Mouse (Mus musculus): ENCODE results near the gene Map3k4.

Gene Map3k4

DNA sequence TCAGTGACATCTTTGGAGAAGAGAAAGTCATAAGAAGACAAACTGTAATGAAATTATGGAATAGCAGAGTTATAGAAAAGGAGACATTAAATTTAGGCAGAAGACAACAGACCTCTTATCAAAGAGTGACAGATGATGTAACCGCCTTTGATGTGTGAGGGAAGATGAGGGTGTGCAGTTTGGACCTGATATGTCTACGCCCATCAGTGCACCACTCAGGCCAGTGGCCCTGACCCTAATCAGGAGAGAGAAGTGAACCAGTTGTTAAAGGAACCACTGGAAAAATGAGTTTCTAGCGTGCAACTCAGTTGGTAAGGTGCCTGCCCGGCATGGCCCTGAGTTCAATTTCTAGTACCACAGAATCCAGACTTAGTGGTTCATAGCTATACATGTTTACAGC is 132.7 kb downstream of the Map3k4 start:
- in situ Hi-C loops (cut with MboI, MseI): no loop called here

DNA sequence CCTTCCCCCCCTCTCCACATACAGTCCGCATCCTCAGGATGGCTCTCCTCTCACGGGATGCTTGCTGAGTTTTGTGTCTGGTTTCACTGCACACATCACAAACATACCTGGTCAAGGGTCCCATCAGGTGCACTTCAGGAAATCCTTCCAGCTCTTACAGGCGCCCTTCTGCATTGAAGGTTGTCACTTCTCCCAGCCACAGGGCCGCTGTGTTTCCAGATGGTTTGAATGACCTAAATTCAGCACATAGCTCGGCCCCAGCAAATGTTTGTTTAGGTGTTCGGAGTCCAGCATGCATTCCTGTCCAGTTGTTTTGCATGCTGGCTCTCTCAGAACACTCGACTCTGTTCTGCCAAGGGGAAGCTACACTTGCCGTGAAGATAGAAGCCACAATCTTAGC is 134.3 kb downstream of the Map3k4 start:
- in situ Hi-C loops (cut with MboI, MseI): no loop called here

DNA sequence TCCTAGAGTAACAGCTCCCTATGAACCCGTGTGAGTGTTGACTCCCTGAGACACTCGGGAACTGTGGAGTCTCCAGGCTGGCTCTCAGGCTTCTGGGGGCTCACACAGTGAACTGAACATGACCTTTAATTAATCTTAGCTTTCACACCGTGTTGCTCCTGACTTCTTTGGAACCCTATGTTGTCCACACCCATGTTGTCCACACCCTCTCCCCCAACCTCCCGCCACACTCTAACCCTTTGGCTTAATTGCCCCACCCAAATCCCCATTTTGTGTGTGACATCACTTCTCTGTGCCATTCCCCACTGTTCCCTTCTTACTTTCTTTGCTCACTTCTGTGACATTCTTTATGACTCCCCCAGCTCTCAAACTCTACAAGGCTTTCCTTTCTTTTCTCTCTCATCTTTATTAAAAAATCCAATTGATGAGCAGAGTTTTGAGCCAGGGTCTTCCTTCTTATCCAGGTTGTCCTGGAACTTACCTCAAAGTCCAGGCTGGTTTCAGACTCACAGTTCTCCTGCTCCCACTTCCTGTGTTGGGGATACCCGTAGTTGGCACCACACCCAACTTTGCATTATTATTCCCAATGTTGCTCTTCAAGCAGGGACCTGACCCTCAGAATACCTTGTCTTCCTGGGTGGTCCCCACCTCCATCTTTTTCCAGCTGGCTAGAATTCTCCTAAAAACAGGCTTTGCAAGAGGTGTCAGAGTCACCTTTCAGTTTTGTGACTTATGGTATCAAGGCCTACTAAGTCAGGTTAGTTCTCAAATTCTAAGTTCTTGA is 135.7 kb downstream of the Map3k4 start:
- in situ Hi-C loops (cut with MboI, MseI): no loop called here

DNA sequence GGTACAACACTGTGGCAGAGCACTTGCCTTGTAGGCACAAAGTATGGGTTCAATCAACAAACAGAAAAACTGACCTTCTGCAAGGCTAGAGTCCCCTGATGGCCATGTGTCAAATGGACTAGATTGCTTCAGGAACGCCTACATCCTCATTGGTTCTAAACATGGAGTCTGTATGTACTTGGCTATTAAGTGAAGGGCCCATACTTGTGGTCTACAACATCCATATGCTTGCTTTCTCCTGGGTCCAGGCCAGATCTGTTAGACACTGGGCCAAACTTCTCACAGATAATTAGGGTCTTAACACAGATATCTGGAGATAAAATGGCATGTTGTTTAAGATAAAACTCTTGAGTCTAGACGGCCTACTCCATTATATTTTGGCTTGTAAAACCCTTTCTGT is 138.8 kb downstream of the Map3k4 start:
- in situ Hi-C loops (cut with MboI, MseI): loop anchor here (10.0 kb wide), 1 partner anchor 1145 kb away; no protein-coding TSS in a partner anchor

DNA sequence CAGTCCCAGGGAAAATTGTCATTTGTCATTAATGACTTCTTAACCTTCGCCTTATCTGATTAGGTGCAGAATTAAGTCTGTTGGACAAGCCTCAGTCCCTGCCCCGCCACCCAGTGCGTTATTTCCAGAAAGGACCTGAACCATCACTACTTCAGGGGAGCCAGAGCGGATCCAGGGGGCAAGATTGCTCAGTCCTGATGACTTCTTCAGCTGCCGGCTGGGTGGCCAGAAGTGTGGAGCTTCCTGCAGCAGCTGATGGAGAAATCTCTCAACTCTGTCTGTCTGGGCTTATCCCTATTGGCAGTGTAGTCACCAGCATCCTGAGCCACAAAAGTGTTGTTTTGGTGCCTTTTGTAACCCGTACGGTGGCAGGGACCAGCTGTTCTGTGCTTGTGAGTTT is 139.3 kb downstream of the Map3k4 start:
- in situ Hi-C loops (cut with MboI, MseI): loop anchor here (10.0 kb wide), 1 partner anchor 1145 kb away; no protein-coding TSS in a partner anchor
